Mouse (Mus musculus) MEL-GATA-1-ER (cell line): ENCODE measurements at regions not wholly inside any gene's neighbourhood (a gene's known extent, or its start where the extent isn't known, plus 50 kb on each side); places are given as distances from the start of the nearest gene placed in this dataset.

Source experiments
- DNase-seq: peaks from one replicate; pipeline ENCODE4 v3.0.0-alpha.2; 2012; ENCODE audit warnings: low read depth; ENCODE audit errors: extremely low read depth

GRCm38 (mm10) chr12:12819746-12820145, 122.0 kb downstream of the Mycn start:
- no peak for DNase-seq

GRCm38 (mm10) chr12:12814693-12815092, 127.0 kb downstream of the Mycn start:
- DNase-seq, result no peak

- no peak for DNase-seq
Measured at GRCm38 (mm10) chr12:12812873-12813272, 128.8 kb downstream of the Mycn start.

GRCm38 (mm10) chr12:12810943-12811342, 130.8 kb downstream of the Mycn start:
- DNase-seq, result no peak

DNA sequence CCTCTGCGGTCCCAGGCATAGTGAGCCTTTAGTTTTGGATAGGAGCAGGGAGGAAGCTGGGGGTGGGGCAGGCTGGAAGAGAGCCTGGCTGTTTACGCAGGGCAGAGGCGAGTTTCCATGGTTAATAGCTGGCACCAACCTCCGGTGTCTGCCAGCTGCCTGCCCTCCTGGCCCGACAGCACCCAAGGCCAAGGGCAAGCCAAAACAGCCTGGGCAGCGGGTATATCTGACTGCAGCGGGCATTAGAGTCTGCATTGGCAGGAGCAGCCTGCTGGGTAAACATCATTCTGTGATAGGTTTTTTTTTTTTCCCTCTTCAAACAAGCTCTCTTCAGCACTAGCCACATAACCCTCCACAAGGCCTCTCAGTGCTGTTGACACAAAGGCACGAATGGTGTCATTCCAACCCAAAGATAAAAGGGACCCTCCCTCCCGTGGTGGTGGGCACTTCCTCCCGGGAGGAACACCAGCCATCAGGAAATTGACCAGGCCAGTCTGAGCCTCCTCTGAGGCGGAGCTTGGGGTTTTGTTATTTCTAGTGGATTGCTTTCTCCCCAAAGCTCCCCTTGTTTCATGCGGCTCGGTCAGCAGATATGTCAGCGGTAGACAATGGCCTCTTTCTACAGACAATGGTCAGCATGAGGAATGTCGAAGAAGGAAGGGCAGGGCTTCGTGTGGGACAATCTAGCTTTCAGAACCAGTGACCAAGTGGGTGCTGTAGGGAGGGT, 131.4 kb downstream of the Mycn start:
- no peak for DNase-seq

- DNase-seq, result no peak
Measured at GRCm38 (mm10) chr12:12808120-12808519, 133.6 kb downstream of the Mycn start.

DNA sequence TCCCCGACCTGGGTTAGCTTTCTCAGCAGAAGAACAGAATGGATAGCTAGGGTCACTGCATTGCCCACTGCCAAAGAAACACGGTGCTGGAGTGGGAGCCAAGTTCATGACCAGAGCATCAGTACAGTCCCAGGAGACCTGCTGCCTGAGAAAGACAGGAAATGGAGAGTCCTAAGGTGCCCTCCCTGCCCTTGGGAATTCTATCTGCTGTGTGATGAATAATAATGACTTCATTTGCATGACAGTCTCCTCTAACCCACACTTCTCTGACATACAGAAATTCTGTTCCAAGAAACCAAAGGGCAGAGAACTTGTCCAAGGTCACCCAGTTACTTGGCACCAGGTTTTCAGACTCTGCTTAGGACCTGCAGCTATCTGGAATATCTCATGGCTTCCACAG, 138.1 kb downstream of the Mycn start:
- DNase-seq, result no peak

DNA sequence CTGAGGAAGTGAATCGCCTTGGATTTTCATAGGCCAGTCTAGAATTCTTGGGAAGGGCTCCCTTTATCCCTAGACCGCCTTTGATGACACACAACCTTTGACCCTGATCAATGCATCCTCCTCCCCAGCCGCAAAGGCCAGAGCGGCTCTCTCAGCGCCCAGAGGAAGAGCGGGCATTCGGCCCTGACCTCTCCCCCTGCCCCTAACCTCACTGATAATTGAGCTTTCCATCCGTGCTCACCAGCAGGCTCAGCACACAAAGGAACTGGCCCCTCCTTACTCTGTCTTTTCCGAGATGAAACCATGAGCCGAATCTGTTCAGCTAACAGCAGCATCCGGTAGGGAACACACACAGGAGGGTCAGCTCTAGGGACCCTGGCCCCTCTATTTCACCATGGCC, 139.3 kb downstream of the Mycn start:
- DNase-seq, result no peak

DNA sequence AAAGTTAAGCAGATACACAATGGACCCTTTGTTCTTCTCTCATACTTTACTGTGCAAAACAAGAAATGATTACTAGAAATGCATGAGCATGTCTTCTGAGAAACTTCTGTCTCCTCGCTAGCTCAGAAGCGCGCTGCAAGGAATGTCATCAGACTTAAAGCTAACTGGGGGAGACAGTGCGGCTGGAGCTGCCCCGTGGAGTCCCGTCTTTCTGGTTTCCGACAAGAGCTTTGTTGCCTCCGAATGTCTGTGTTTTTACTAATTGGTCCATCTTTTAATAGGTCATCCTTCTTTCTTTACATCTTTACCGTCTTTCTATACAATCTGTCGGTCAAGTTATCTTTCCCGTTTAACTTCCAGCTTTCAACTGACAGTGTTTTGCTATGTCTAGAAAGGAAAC, 140.0 kb downstream of the Mycn start:
- DNase-seq, result no peak

- no peak for DNase-seq
Measured at GRCm38 (mm10) chr12:12800120-12800519, 141.6 kb downstream of the Mycn start.

GRCm38 (mm10) chr12:12789052-12789451, 152.7 kb downstream of the Mycn start:
- DNase-seq, result no peak

DNA sequence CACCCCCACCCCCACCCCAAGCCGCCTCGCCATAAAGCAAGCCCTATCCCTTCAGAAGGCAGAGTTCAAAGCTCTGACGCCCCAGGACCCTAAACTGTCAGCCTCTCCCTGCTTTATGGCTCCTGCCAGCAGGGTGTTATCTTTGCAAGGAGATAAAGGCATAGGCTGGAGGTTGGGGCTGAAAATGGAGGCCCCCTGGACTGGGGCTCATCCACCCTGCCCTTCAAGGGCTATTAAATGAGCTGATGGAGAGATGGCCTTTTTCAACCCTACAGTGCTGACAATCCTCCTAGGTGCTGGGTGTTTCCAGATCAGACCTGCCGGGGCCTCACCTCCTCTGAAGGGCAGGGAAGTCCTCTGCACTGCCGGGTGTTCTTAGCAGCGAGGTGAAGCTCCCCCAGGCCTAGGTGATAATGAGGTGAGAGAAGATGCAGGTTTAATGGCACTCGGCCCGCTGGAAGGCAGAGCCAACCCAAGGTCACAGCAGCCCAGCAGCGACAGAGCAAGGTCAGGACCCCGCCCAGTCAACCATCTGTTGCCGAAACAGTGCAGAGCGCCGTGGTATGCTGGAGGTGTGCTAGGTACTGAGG, 153.4 kb downstream of the Mycn start:
- no peak for DNase-seq

GRCm38 (mm10) chr12:12787608-12788262, 154.0 kb downstream of the Mycn start:
- DNase-seq, result no peak

GRCm38 (mm10) chr12:12787161-12787560, 154.6 kb downstream of the Mycn start:
- DNase-seq, result no peak

- no peak for DNase-seq
Measured at GRCm38 (mm10) chr12:12783699-12784605, 157.8 kb downstream of the Mycn start.

DNA sequence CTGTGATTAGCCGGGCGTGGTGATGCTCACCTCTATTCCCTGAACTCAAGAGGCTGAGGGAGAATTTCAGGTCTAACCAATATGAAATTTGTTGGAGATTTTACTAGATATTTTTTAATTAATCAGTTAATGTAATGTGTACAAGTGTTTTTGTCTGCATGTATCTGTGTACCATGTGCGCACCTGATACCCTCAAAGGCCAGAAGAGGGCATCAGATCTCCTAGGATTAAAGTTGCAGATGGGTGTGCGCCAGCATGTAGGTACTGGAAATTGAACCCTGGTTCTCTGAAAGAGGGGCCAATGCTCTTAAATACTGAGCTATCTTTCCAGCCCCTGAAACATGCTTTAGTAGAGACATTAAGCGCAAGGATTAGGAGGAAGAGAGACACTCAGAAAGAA, 160.2 kb downstream of the Mycn start:
- DNase-seq, result no peak

DNA sequence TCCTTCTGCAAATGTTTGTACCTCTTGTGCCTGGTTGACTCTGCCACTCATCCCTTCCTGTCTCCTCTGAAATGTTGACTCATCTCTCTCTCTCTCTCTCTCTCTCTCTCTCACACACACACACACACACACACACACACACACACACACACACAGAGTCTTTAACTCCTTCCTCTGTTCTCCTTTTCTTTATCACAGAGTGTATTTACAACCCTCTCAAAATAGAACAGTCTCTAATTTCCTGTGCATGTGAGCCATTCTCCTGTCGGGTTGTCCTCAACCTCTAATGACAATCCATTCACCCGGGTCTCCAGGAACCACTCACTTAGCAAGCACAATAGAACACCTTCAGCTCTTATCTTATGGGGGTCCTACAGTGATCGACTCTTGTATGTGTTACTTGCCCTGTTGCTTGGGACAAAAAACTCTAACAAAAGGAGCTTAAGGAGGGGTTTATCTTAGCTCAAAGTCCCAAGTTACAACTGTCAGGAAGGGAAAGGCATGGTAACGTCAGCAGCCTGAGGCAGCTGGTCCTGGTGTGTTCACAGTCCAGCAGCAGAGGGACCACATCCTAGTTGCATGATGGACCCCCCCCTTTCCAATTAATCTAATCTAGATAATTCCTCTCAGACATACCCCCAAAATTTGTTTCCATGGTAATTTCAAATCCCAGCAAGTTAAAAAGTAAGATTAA, 163.0 kb downstream of the Mycn start:
- DNase-seq, result no peak

- DNase-seq, result no peak
Measured at GRCm38 (mm10) chr12:12777422-12777821, 164.3 kb downstream of the Mycn start.

DNA sequence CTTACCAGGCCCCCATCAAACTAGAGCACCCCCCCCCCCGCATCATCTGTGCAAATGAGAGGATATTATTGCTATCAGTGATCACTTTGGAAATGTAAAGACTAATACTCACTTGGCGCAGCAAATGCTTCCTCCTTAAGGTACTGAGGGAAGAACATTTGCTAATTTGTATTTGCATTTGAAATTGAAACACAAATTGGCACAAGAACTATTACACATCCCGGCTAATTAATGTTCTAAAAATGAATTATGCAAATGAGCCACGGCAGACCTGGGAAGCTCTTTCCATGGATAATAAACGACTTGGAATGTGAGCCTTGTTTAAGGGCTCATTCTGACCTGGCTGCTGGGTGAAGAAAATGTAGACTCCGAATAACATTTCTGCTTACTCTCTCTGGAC, 164.9 kb downstream of the Mycn start:
- no peak for DNase-seq

DNA sequence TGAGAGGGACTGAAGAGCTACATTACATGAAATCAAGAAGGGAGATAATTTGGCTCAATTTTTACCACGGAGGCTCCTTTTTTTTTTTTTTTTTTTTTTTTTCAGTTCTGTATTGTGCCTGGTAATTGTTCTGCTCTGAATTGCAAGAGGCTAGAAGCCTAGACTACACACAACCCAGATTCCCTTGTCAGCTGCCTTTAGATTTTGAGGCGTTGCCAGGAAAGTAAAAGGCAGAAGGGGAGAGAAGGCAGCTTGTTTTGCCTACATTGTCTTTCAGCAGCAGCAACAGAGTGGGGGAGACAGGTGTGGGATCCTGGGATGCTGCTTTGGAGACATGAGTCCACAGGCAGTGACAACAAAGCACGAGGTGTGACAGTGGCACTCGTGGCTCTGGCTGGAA, 170.7 kb downstream of the Mycn start:
- DNase-seq, result no peak
